Mouse (Mus musculus) bone marrow, adult 2 months (tissue): ENCODE measurements at regions not wholly inside any gene's neighbourhood (a gene's known extent, or its start where the extent isn't known, plus 50 kb on each side); places are given as distances from the start of the nearest gene placed in this dataset.
A peak's percentile ranks its signal among the peaks of the same experiment; 100 is the strongest.

ENCODE experiments used
- CTCF ChIP-seq: fragments of 200-500 bp; IDR thresholded peaks from 2 replicates; pipeline ENCODE4 v1.5.1; 2011; ENCODE audit warnings: low read length, control low read depth; ENCODE audit not compliant: control insufficient read depth, insufficient read depth
- POLR2A ChIP-seq: fragments of 200-500 bp; IDR thresholded peaks from 2 replicates; pipeline ENCODE4 v1.6.1; 2011; ENCODE audit warnings: low read depth, mild to moderate bottlenecking, control low read depth, low read length, borderline replicate concordance; ENCODE audit not compliant: control insufficient read depth

- TF ChIP-seq POLR2A: no peak
- peak; percentile 32; the same call in 1 of the 2 replicates for TF ChIP-seq CTCF
Observed at GRCm38 (mm10) chr9:61054427-61054826, 260.1 kb downstream of the Uaca start.
